Mouse (Mus musculus): ENCODE measurements around the gene Scn4b. TPM values are rescaled to one million over a fixed set of nuclear protein-coding genes. Genes with fewer than 3 reads are reported as not detected.

Gene Scn4b
- polyA plus RNA-seq, 1 experiment from 2014 or later, result 0.62 TPM

DNA sequence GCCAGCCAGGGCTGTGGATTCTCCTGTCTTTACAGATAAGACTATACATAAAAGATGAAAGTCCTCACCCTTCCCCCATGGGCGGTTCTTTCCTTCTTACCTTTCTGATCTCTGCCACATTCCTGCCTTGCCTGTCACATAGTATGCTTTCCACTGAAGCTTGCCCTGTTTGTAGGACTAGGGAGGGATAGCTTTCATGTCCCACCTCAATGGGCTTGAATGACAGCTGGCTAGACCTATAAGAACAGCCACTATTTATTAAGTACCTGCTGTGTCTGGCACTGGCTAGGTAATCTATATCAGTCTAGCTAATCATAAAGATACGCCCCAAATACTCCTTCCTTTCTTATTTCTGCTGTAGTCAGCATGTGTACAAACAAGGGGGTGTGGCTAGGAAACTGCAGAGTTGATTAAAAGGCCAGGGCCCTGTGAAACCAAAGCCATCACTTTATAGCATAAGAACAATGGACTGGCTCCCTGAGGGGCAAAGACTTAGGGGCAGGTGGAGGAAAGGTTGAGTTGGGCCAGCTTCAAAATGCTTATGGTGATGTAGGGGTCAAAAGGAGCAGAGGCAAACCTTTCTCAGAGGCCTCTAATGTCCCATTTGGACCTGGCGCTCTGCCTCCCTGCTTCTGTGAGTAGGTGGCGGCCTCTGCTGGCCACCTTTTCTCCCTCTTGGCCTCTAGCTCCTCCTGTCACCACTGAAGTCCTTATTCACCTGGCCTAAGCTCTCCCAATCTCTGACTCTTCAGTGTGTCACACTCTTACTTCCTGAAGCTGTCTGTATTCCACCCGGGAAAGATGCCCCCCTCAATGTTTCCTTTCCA is 4.5 kb upstream of the Scn4b start:
- no peak overlapping the region for H3K4me3 ChIP-seq (replicated peaks)
- no peak overlapping the region for H3K27ac ChIP-seq
- no peak overlapping the region for H3K9ac ChIP-seq
- WGBS, result 23% methylated on average over 5 of the region's 5 CpGs
- peaks cover 23% of the 10 kb centered on the region for H3K4me1 ChIP-seq
- no peak overlapping the region for H3K4me2 ChIP-seq
- no peaks in the 10 kb centered on the region for H3K36me3 ChIP-seq
- peak; percentile 44; the same call in 1 of the 2 replicates for ATAC-seq (replicated peaks; ENCODE audit: low FRiP score)
- H3K27me3 ChIP-seq, result peaks cover 51% of the 10 kb centered on the region
- no peaks in the 10 kb centered on the region for H3K9me3 ChIP-seq (replicated peaks)

DNA sequence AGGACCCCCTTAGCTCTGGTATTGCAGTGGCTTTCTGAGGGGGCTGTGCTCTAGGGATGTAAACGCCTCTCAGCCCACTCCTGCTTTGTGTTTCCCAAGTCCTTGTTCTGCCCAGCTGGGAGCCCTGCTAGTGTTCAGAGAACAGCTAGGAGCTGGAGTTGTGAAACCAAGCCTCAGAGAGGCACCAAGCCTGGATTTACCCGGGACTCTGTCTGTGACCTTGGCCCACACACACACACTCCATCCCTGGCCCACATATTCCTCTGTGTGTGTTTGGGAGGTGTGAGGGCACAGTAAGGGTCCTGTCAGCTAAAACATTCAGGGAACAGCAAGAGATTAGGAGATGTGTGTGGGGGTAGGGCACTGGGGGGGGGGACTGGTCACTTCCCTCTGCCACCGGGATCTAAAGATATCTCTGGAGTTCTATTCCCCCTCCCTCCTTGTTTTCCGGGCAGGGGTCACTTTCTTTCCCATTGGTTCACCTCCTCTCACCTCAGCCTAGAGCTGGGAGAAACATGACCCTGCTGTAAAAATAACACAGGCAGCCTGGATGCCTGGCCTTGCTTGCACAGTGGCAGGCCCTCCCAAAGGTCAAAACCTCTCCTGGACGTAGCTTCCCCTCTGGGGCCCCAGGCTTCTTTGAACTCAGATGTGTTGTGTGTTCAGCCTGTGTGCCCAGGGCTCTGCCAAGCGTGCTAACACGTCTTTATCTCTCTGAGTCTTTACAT is 1.6 kb upstream of the Scn4b start:
- ATAC-seq (replicated peaks; ENCODE audit: low FRiP score), result no peak
- peaks cover 28% of the 10 kb centered on the region for H3K4me1 ChIP-seq
- no peak overlapping the region for H3K27ac ChIP-seq
- no peaks in the 10 kb centered on the region for H3K9me3 ChIP-seq (replicated peaks)
- no peak overlapping the region for H3K4me2 ChIP-seq
- no peaks in the 10 kb centered on the region for H3K36me3 ChIP-seq
- peaks cover 80% of the 10 kb centered on the region for H3K27me3 ChIP-seq
- 12% methylated on average over 7 of the region's 7 CpGs for WGBS
- no peak overlapping the region for H3K4me3 ChIP-seq (replicated peaks)
- no peak overlapping the region for H3K9ac ChIP-seq

DNA sequence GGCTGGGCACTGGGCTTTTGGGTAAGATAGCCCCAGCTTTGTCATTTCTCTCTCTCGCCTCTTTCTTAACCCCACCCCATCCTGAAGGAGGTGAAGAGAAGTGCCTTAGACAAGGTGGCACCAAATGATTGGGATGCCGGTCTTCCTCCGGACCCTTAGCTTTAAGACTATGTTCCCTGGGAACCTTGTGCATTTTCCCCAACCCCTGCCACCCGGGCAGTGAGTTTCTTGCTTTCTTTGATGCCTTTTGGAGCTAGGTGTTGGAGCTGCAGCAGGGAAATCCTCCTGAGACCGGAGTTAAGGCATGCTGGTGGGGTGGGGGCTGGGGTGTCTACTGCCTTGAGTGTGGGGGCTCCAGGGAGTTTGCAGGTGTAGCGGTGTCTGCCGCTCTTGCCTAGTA is 887 bp downstream of the Scn4b start:
- Histone ChIP-seq H3K36me3 (no peaks in the 10 kb centered on the region), H3K27ac (no peak overlapping the region), H3K9ac (no peak overlapping the region), H3K4me1 (peaks cover 28% of the 10 kb centered on the region), H3K4me2 (peak overlapping the region; percentile 83), H3K4me3 (replicated peaks) (peak overlapping the region; percentile 48), H3K9me3 (replicated peaks) (no peaks in the 10 kb centered on the region), H3K27me3 (peaks cover 100% of the 10 kb centered on the region)
- WGBS, result 6% methylated on average over 7 of the region's 7 CpGs
- ATAC-seq (replicated peaks; ENCODE audit: low FRiP score), result no peak

DNA sequence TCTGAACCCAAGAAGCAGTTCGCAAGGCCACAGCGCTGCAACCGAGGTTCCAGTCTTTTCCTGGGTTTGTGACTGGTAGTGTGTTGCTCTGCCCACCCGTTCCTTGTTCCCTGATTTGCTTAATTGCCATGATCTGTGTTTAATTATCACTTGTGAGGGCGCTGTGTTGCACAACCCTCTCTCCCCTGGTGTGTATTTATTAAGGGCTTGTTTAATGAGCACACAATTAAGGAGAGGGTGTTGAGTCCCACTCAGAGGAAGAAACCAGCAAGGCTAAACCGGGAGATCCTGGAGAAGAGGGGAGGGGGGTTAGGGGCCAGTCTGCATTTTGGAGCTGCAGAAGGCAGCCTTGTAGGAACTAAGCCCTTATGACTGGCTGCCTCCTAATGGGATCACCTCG is 2.8 kb downstream of the Scn4b start:
- Histone ChIP-seq H3K9ac (no peak overlapping the region), H3K9me3 (replicated peaks) (no peaks in the 10 kb centered on the region), H3K4me3 (replicated peaks) (no peak overlapping the region), H3K27me3 (peaks cover 100% of the 10 kb centered on the region), H3K4me1 (peaks cover 36% of the 10 kb centered on the region), H3K36me3 (no peaks in the 10 kb centered on the region), H3K4me2 (no peak overlapping the region), H3K27ac (no peak overlapping the region)
- whole genome bisulfite sequencing, result 59% methylated on average over 7 of the region's 7 CpGs
- no peak for ATAC-seq (replicated peaks; ENCODE audit: low FRiP score)

DNA sequence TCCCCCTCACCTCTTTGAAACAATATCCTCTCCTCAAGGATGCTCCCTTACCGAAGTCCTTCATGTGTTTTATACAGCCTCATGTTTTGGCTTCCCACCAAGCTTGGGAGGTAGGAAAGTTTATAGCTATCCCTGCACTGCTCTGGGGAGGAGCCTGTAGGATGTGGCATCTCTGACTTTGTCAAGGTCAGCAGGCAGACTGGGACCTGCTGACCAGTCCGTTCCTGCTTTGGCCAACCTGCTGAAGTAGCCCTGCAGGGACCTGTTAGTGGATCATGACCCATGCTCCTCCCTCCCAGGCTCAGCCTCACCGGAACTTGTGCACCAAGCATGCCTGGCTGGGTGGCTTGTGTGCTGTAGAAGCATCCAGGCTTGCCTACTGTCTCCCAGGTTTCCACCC is 4.5 kb downstream of the Scn4b start:
- 23% methylated on average over 3 of the region's 3 CpGs for WGBS
- Histone ChIP-seq H3K27ac (no peak overlapping the region), H3K4me3 (replicated peaks) (no peak overlapping the region), H3K9ac (no peak overlapping the region), H3K4me1 (peaks cover 26% of the 10 kb centered on the region), H3K9me3 (replicated peaks) (no peaks in the 10 kb centered on the region), H3K4me2 (no peak overlapping the region), H3K36me3 (no peaks in the 10 kb centered on the region), H3K27me3 (peaks cover 99% of the 10 kb centered on the region)
- no peak for ATAC-seq (replicated peaks; ENCODE audit: low FRiP score)

DNA sequence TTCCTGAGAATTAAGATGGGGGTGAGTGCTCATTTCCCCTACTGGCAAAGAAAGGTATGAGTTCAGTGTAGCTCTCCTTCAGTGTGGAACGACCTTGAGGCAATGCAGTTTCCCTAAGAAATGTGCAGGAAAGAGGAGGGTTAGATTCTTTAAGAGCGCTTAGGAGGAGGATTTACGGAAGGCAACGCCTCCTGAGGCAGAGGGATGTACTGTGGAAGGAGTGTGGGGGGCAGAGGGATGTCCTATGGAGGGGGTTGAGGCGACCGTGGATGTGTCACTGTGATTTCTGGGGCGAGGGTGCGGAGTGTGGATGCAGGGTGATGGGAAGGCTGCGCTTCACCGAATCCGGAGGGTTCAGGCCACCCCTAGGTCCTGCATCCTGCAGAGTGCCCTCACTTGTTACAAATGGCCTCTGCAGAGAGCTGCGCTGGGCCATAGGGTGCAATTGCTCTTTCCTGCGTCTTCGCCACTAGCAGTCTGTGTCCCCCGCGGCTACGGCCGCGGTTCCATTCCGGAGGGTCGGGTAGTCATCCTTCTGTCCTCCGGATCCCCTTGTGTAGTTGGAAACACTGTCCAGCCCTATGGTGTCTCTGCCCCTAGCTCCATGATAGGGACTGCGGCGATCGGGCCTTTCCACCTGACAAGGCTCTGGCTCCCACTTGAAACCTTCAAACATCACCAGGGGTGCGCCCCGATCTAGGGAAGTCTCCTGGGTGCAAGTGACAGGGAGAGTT is 7.5 kb downstream of the Scn4b start:
- Histone ChIP-seq H3K4me1 (peaks cover 10% of the 10 kb centered on the region), H3K4me2 (peak overlapping the region; percentile 83), H3K4me3 (replicated peaks) (peak overlapping the region; percentile 41), H3K9ac (peak overlapping the region; percentile 38), H3K36me3 (no peaks in the 10 kb centered on the region), H3K9me3 (replicated peaks) (no peaks in the 10 kb centered on the region), H3K27me3 (peaks cover 99% of the 10 kb centered on the region), H3K27ac (no peak overlapping the region)
- ATAC-seq (replicated peaks; ENCODE audit: low FRiP score), result peak; percentile 46; the same call in 1 of the 2 replicates
- WGBS, result under 1% methylated on average over 27 of the region's 27 CpGs

DNA sequence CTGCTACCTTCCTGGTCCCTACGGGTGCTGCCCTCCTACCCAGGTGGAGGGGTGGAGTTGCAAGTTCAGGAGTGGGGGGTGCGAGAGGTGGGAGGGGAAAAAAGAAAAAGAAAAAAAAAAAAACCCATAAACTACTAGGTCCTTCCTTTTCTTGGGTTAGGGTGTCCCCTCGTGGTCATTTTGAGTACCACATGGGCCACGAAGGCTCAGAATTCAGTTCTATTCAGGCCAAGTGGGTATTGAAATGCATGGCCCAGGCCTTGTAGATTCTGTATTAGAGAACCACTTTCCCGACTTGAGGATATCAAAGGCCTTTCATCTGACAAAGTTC is 8.0 kb downstream of the Scn4b start:
- ATAC-seq (replicated peaks; ENCODE audit: low FRiP score), result no peak
- Histone ChIP-seq H3K4me2 (peak overlapping the region; percentile 83), H3K9ac (peak overlapping the region; percentile 38), H3K4me1 (peaks cover 10% of the 10 kb centered on the region), H3K36me3 (no peaks in the 10 kb centered on the region), H3K27ac (no peak overlapping the region), H3K27me3 (peaks cover 99% of the 10 kb centered on the region), H3K4me3 (replicated peaks) (peak overlapping the region; percentile 41), H3K9me3 (replicated peaks) (no peaks in the 10 kb centered on the region)
- WGBS, result 0% methylated on average over 5 of the region's 5 CpGs

DNA sequence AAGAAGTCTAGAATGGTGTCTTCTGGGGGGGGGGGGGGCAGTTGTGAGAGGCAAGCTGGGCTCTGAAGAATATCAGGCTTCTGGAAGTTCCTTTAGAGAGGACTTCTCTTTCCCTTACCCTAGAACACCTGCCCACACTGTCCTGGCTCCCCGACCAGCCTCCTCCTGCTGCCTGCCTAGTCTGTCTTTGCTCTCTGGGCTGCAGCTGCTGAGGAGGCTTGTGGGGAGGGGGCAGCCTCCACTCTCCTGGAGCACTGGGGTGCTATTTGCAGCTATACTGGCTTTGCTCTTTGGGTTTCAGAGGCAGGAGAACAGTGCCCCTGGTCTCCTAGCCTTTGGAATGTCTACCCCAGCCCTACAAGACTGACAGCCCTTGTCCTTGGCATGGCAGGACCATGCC is 12.7 kb downstream of the Scn4b start:
- no peak overlapping the region for H3K4me2 ChIP-seq
- H3K36me3 ChIP-seq, result no peaks in the 10 kb centered on the region
- peaks cover 58% of the 10 kb centered on the region for H3K27me3 ChIP-seq
- no peaks in the 10 kb centered on the region for H3K9me3 ChIP-seq (replicated peaks)
- WGBS, result 32% methylated on average over 1 of the region's 1 CpGs
- no peak overlapping the region for H3K4me3 ChIP-seq (replicated peaks)
- no peak overlapping the region for H3K9ac ChIP-seq
- no peak overlapping the region for H3K27ac ChIP-seq
- H3K4me1 ChIP-seq, result peaks cover 2% of the 10 kb centered on the region
- no peak for ATAC-seq (replicated peaks; ENCODE audit: low FRiP score)

DNA sequence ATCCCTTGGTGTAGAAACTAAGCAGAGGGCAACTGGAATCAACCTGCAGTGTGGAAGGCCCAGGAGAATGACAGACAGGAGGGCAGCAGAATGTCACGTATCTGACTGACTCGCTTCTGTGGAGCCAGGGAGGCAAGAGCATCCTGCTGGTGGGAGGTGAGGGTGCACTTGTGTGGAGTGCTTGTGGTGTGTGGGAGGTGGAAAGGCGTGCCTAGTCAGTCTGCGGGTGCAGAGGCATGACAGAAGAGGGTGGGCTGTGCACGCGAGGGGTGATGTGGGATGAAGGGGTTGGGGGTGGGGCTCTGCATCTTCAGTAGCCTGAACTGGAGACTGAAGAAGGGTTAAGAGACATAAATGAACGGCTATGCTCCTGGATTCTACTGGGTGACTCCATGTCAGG is 15.2 kb downstream of the Scn4b start:
- no peak for ATAC-seq (replicated peaks; ENCODE audit: low FRiP score)

DNA sequence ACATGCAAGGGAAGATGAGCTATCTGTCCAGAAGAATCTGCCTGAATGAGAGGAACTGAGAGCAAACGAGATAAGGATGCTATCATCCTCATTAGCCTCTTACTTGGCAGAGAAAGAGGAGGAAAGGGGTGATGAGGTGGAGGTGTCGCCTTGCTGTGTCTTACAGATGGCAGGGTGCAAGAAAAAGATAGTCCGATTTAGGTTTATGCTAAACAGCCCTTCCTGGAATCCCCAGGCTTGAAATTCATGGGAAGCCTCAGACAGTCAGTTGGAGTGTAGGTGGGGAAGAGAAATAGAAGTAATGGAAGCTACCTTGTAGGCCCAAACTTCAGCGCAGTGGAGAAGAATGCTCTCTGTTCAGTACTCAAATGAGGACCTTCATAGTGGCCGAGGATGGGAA is 29.7 kb downstream of the Scn4b start:
- WGBS, result 73% methylated on average over 5 of the region's 5 CpGs
- Histone ChIP-seq H3K27me3 (peaks cover 6% of the 10 kb centered on the region; the same call in 1 of the 2 replicates), H3K9ac (no peak overlapping the region), H3K4me3 (replicated peaks) (no peak overlapping the region), H3K27ac (no peak overlapping the region), H3K4me2 (no peak overlapping the region), H3K9me3 (replicated peaks) (no peaks in the 10 kb centered on the region), H3K36me3 (no peaks in the 10 kb centered on the region), H3K4me1 (no peaks in the 10 kb centered on the region)
- no peak for ATAC-seq (replicated peaks; ENCODE audit: low FRiP score)

More for the DNA sequence above, 15.2 kb downstream of the Scn4b start:
- Histone ChIP-seq H3K36me3 (no peaks in the 10 kb centered on the region), H3K4me1 (no peaks in the 10 kb centered on the region), H3K27me3 (peaks cover 34% of the 10 kb centered on the region), H3K4me3 (replicated peaks) (no peak overlapping the region), H3K9ac (no peak overlapping the region), H3K4me2 (no peak overlapping the region), H3K9me3 (replicated peaks) (0 out of 2 replicates have a peak, but pooled peaks cover 2% of the 10 kb centered on the region), H3K27ac (no peak overlapping the region)
- WGBS, result 44% methylated on average over 7 of the region's 7 CpGs

DNA sequence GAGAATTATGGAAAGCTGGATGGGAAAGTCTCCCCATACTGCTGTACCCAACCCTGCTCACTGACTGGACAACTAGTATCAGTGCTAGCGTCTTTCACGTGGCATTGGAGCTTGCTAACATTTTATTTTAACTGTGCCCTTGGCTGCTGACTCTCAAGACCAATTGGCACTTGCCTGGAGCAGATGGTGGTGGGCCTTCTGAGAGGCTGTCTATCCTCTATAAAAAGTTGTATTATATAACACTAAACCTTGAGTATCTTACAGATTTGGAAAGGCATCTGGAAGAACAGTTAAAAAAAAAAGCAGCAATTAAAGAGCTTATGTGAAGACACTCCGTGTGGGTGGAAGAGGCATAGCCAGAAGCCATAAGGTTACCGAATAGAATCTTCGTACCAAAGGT is 32.0 kb downstream of the Scn4b start:
- Histone ChIP-seq H3K9ac (no peak overlapping the region), H3K27ac (no peak overlapping the region), H3K4me3 (replicated peaks) (no peak overlapping the region), H3K27me3 (no peaks in the 10 kb centered on the region), H3K4me1 (no peaks in the 10 kb centered on the region), H3K36me3 (no peaks in the 10 kb centered on the region), H3K9me3 (replicated peaks) (no peaks in the 10 kb centered on the region), H3K4me2 (no peak overlapping the region)
- no peak for ATAC-seq (replicated peaks; ENCODE audit: low FRiP score)
- 86% methylated on average over 5 of the region's 5 CpGs for WGBS

DNA sequence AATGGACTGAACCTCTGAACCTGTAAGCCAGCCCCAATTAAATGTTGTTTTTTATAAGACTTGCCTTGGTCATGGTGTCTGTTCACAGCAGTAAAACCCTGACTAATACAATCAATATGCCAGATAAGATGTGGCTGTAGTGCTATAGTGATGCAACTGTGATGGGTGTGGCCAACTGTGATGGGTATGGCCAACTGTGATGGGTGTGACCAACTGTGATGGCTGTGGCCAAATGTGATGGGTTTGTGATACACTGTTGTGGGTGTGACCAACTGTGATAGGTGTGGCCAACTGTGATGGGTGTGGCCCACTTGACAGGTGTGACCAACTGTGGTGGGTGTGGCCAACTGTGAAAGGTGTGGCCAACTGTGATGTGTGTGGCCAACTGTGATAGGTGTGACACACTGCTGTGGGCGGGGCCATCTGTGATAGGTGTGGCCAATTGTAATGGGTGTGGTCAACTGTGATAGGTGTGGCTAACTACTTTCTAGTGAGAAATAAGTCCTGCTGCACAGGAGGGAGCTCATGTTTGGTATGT is 32.9 kb downstream of the Scn4b start:
- Histone ChIP-seq H3K9ac (no peak overlapping the region), H3K9me3 (replicated peaks) (no peaks in the 10 kb centered on the region), H3K27me3 (no peaks in the 10 kb centered on the region), H3K36me3 (no peaks in the 10 kb centered on the region), H3K4me3 (replicated peaks) (no peak overlapping the region), H3K27ac (no peak overlapping the region), H3K4me1 (no peaks in the 10 kb centered on the region), H3K4me2 (no peak overlapping the region)
- ATAC-seq (replicated peaks; ENCODE audit: low FRiP score), result no peak
- 74% methylated on average over 1 of the region's 1 CpGs for WGBS
